Mouse (Mus musculus) hindbrain, embryonic 16.5 days (tissue): ENCODE measurements around the gene Ift172. TPM values are rescaled to one million over a fixed set of nuclear protein-coding genes. Genes with fewer than 3 reads are reported as not detected.

Experiments
- ATAC-seq: fragments of 200-750 bp; cut with Nextera tagmentation; 2 replicates; pipeline ENCODE4 v1.8.0; 2017; ENCODE audit warnings: moderate TSS enrichment, moderate library complexity
- H3K27ac ChIP-seq: fragments of 300-500 bp; sonication (generic); 2 replicates; pipeline ENCODE4 v1.5.1; 2014; ENCODE audit warnings: low read depth, mild to moderate bottlenecking, control low read depth, low read length, moderate library complexity
- H3K27me3 ChIP-seq: fragments of 300-500 bp; sonication (generic); replicated peaks from 2 replicates; pipeline ENCODE4 v1.6.1; 2014; ENCODE audit warnings: low read length; ENCODE audit not compliant: control insufficient read depth, insufficient read depth
- H3K36me3 ChIP-seq: fragments of 300-500 bp; sonication (generic); 2 replicates; pipeline ENCODE4 v1.6.1; 2014; ENCODE audit warnings: mild to moderate bottlenecking, low read length, moderate library complexity, mixed read lengths; ENCODE audit not compliant: control insufficient read depth, insufficient read depth
- H3K4me1 ChIP-seq: fragments of 300-500 bp; sonication (generic); 2 replicates; pipeline ENCODE4 v1.6.1; 2014; ENCODE audit warnings: low read depth, low read length; ENCODE audit not compliant: control insufficient read depth, insufficient read depth
- H3K4me2 ChIP-seq: fragments of 300-500 bp; sonication (generic); 2 replicates; pipeline ENCODE4 v1.6.1; 2014; ENCODE audit warnings: mild to moderate bottlenecking, low read length, control low read depth, moderate library complexity
- H3K4me3 ChIP-seq: fragments of 300-500 bp; sonication (generic); 2 replicates; pipeline ENCODE4 v1.5.1; 2014; ENCODE audit warnings: mild to moderate bottlenecking, low read length, control low read depth, moderate library complexity
- H3K9ac ChIP-seq: fragments of 300-500 bp; sonication (generic); 2 replicates; pipeline ENCODE4 v1.6.1; 2014; ENCODE audit warnings: low read depth, mild to moderate bottlenecking, control low read depth, low read length, moderate library complexity
- H3K9me3 ChIP-seq: fragments of 300-500 bp; sonication (generic); 2 replicates; pipeline ENCODE4 v1.6.1; 2014; ENCODE audit warnings: mild to moderate bottlenecking, low read length, moderate library complexity; ENCODE audit not compliant: control insufficient read depth
- WGBS: fragments of 180-500 bp; shearing (Covaris S2); extraction: QIAGEN DNeasy Blood & Tissue Kit; methylation state at CpG from one replicate; pipeline ENCODE4 v1.1.7; 2014; 5-methylcytosine and 5-hydroxymethylcytosine counted together
- polyA plus RNA-seq: library from polyadenylated mRNA; unstranded; fragments of >200 nt; fragmentation: Nextera tagmentation; extraction: Ambion mirVana; gene quantifications from 2 replicates; pipeline ENCODE4 v1.2.1, GENCODE M21; 2015

Gene Ift172
- polyA plus RNA-seq, 1 experiment from 2014 or later = 31.5 TPM

- Histone ChIP-seq H3K27ac (no peak overlapping the region), H3K27me3 (no peaks in the 10 kb centered on the region), H3K4me2 (no peak overlapping the region), H3K9me3 (no peaks in the 10 kb centered on the region), H3K4me1 (no peaks in the 10 kb centered on the region), H3K4me3 (no peak overlapping the region), H3K9ac (no peak overlapping the region), H3K36me3 (peaks cover 42% of the 10 kb centered on the region)
- WGBS = 88% methylated on average over 20 of the region's 20 CpGs
- no peak for ATAC-seq
These were observed 11.5 kb downstream of the Ift172 start for GRCm38 (mm10) chr5:31279245-31279988.

- peaks cover 45% of the 10 kb centered on the region for H3K36me3 ChIP-seq
- H3K27ac ChIP-seq = no peak overlapping the region
- no peak overlapping the region for H3K9ac ChIP-seq
- 93% methylated on average over 6 of the region's 6 CpGs for WGBS
- no peak overlapping the region for H3K4me2 ChIP-seq
- no peaks in the 10 kb centered on the region for H3K27me3 ChIP-seq
- no peaks in the 10 kb centered on the region for H3K4me1 ChIP-seq
- ATAC-seq = no peak
- no peak overlapping the region for H3K4me3 ChIP-seq
- H3K9me3 ChIP-seq = no peaks in the 10 kb centered on the region
These were observed 17.9 kb downstream of the Ift172 start for GRCm38 (mm10) chr5:31273018-31273417.

- ATAC-seq = no peak
- Histone ChIP-seq H3K4me2 (no peak overlapping the region), H3K27me3 (no peaks in the 10 kb centered on the region), H3K4me3 (no peak overlapping the region), H3K36me3 (peaks cover 41% of the 10 kb centered on the region), H3K4me1 (no peaks in the 10 kb centered on the region), H3K9me3 (no peaks in the 10 kb centered on the region), H3K9ac (no peak overlapping the region), H3K27ac (no peak overlapping the region)
- WGBS = 61% methylated on average over 6 of the region's 6 CpGs
These were observed 23.2 kb downstream of the Ift172 start for GRCm38 (mm10) chr5:31267686-31268085.

- Histone ChIP-seq H3K4me2 (no peak overlapping the region), H3K9me3 (no peaks in the 10 kb centered on the region), H3K27ac (no peak overlapping the region), H3K27me3 (no peaks in the 10 kb centered on the region), H3K4me3 (no peak overlapping the region), H3K9ac (no peak overlapping the region), H3K4me1 (no peaks in the 10 kb centered on the region), H3K36me3 (peaks cover 41% of the 10 kb centered on the region)
- no peak for ATAC-seq
- 92% methylated on average over 7 of the region's 7 CpGs for WGBS
These were observed 24.8 kb downstream of the Ift172 start for GRCm38 (mm10) chr5:31266101-31266500.

- no peak overlapping the region for H3K27ac ChIP-seq
- no peaks in the 10 kb centered on the region for H3K27me3 ChIP-seq
- H3K4me2 ChIP-seq = no peak overlapping the region
- no peak overlapping the region; the same call in 1 of the 2 replicates for H3K9ac ChIP-seq
- H3K4me3 ChIP-seq = no peak overlapping the region
- peaks cover 34% of the 10 kb centered on the region for H3K36me3 ChIP-seq
- H3K9me3 ChIP-seq = no peaks in the 10 kb centered on the region
- ATAC-seq = no peak
- no peaks in the 10 kb centered on the region for H3K4me1 ChIP-seq
- WGBS = 89% methylated on average over 11 of the region's 11 CpGs
These were observed 33.3 kb downstream of the Ift172 start for GRCm38 (mm10) chr5:31257616-31258015.

GRCm38 (mm10) chr5:31255971-31256370 is 34.9 kb downstream of the Ift172 start:
- Histone ChIP-seq H3K4me1 (no peaks in the 10 kb centered on the region; the same call in 1 of the 2 replicates), H3K4me3 (no peak overlapping the region), H3K9me3 (no peaks in the 10 kb centered on the region), H3K27ac (no peak overlapping the region), H3K4me2 (no peak overlapping the region), H3K36me3 (peaks cover 30% of the 10 kb centered on the region), H3K9ac (no peak overlapping the region), H3K27me3 (no peaks in the 10 kb centered on the region)
- 87% methylated on average over 2 of the region's 2 CpGs for WGBS
- ATAC-seq = no peak

- WGBS = 95% methylated on average over 2 of the region's 2 CpGs
- peaks cover 25% of the 10 kb centered on the region for H3K36me3 ChIP-seq
These were observed 35.5 kb downstream of the Ift172 start for GRCm38 (mm10) chr5:31255381-31255780.

GRCm38 (mm10) chr5:31254901-31255300 is 36.0 kb downstream of the Ift172 start:
- Histone ChIP-seq H3K4me3 (no peak overlapping the region), H3K27me3 (no peaks in the 10 kb centered on the region), H3K9me3 (no peaks in the 10 kb centered on the region), H3K4me1 (no peaks in the 10 kb centered on the region; the same call in 1 of the 2 replicates), H3K27ac (no peak overlapping the region), H3K9ac (no peak overlapping the region), H3K4me2 (no peak overlapping the region), H3K36me3 (peaks cover 23% of the 10 kb centered on the region)
- no peak for ATAC-seq
- WGBS = 88% methylated on average over 8 of the region's 8 CpGs

More at GRCm38 (mm10) chr5:31255381-31255780, 35.5 kb downstream of the Ift172 start:
- Histone ChIP-seq H3K27ac (no peak overlapping the region), H3K4me2 (no peak overlapping the region), H3K9me3 (no peaks in the 10 kb centered on the region), H3K4me1 (no peaks in the 10 kb centered on the region; the same call in 1 of the 2 replicates), H3K27me3 (no peaks in the 10 kb centered on the region), H3K4me3 (no peak overlapping the region), H3K9ac (no peak overlapping the region)
- ATAC-seq = no peak

- Histone ChIP-seq H3K27ac (no peak overlapping the region), H3K9me3 (no peaks in the 10 kb centered on the region), H3K27me3 (no peaks in the 10 kb centered on the region), H3K4me3 (no peak overlapping the region), H3K4me1 (no peaks in the 10 kb centered on the region; the same call in 1 of the 2 replicates), H3K4me2 (no peak overlapping the region), H3K9ac (no peak overlapping the region), H3K36me3 (peaks cover 23% of the 10 kb centered on the region)
- 83% methylated on average over 7 of the region's 7 CpGs for WGBS
- ATAC-seq = no peak
These were observed 36.5 kb downstream of the Ift172 start for GRCm38 (mm10) chr5:31254452-31254851.
